Mouse (Mus musculus) cerebellum, adult 9-11 months (tissue): ENCODE data around the gene Rnf207.

Experiments used
- DNase-seq: peaks from one replicate; pipeline ENCODE4 v3.0.0; 2022

Gene Rnf207

GRCm38 (mm10) chr4:152318517-152319234, at the start of gene Rnf207:
Rnf207 (minus strand) TSS chr4:152318993.
- peak; percentile 55 for DNase-seq

- no peak for DNase-seq
Measured at GRCm38 (mm10) chr4:152365228-152365627, 46.4 kb upstream of the Rnf207 start.

GRCm38 (mm10) chr4:152362180-152362579, 43.4 kb upstream of the Rnf207 start:
- no peak for DNase-seq

- DNase-seq = no peak
Measured at GRCm38 (mm10) chr4:152360855-152361254, 42.1 kb upstream of the Rnf207 start.

GRCm38 (mm10) chr4:152359700-152360099, 40.9 kb upstream of the Rnf207 start:
- no peak for DNase-seq

GRCm38 (mm10) chr4:152355672-152356071, 36.9 kb upstream of the Rnf207 start:
- no peak for DNase-seq

GRCm38 (mm10) chr4:152353886-152354637, 35.3 kb upstream of the Rnf207 start:
- no peak for DNase-seq

GRCm38 (mm10) chr4:152351422-152352305, 32.9 kb upstream of the Rnf207 start:
- DNase-seq = no peak

GRCm38 (mm10) chr4:152350722-152351421, 32.1 kb upstream of the Rnf207 start:
- no peak for DNase-seq

- DNase-seq = no peak
Measured at GRCm38 (mm10) chr4:152349837-152350381, 31.1 kb upstream of the Rnf207 start.

GRCm38 (mm10) chr4:152345120-152345889, 26.5 kb upstream of the Rnf207 start:
- DNase-seq = peak; percentile 40

- DNase-seq = no peak
Measured at GRCm38 (mm10) chr4:152344651-152345050, 25.9 kb upstream of the Rnf207 start.

GRCm38 (mm10) chr4:152343296-152343695, 24.5 kb upstream of the Rnf207 start:
- no peak for DNase-seq

GRCm38 (mm10) chr4:152340584-152341284, 21.9 kb upstream of the Rnf207 start:
- DNase-seq = no peak

GRCm38 (mm10) chr4:152339293-152339790, 20.5 kb upstream of the Rnf207 start:
- DNase-seq = no peak

- peak; percentile 71 for DNase-seq
Measured at GRCm38 (mm10) chr4:152338419-152339292, 19.9 kb upstream of the Rnf207 start, which contains the start of gene Chd5. Chd5 (plus strand) TSS chr4:152338651.

GRCm38 (mm10) chr4:152337772-152338171, 19.0 kb upstream of the Rnf207 start:
- DNase-seq = peak; percentile 52

GRCm38 (mm10) chr4:152333587-152333986, 14.8 kb upstream of the Rnf207 start:
- DNase-seq = no peak

GRCm38 (mm10) chr4:152332952-152333351, 14.2 kb upstream of the Rnf207 start:
- DNase-seq = no peak
